Mouse (Mus musculus) layer of hippocampus, postnatal 25 days (tissue): ENCODE measurements around the gene Tent5b. TPM values are rescaled to one million over a fixed set of nuclear protein-coding genes. Genes with fewer than 3 reads are reported as not detected.

ENCODE experiments used
- total RNA-seq, 2 experiments: library from RNA; stranded (reverse); gene quantifications; 2 replicates each; pipeline ENCODE4 v1.2.3; 2021

Gene Tent5b
- total RNA-seq, 2 experiments from 2014 or later, result not detected

Other genes with a start within 250 kb of the Tent5b start
- gene Map3k6, start 239.3 kb upstream of the Tent5b start, total RNA-seq, result 1 to 10 TPM; 3.0 to 6.0 TPM
- gene Sytl1, start 217.0 kb upstream of the Tent5b start, total RNA-seq, result under 1 TPM; 0.37 to 0.54 TPM
- 10 to 100 TPM; 85.7 to 92.6 TPM for gene Tmem222, start 202.3 kb upstream of the Tent5b start, total RNA-seq
- 10 to 100 TPM; 84.4 to 85.8 TPM for gene Wdtc1, start 126.7 kb upstream of the Tent5b start, total RNA-seq
- 10 to 100 TPM; 59.6 to 62.8 TPM for gene Slc9a1, start 110.4 kb upstream of the Tent5b start, total RNA-seq
- gene Trnp1, start 18.4 kb downstream of the Tent5b start, total RNA-seq, result 100 to 1,000 TPM; 183 to 201 TPM
- not detected for gene Kdf1, start 38.8 kb downstream of the Tent5b start, total RNA-seq
- 100 to 1,000 TPM; 117 TPM for gene Nudc, start 65.9 kb downstream of the Tent5b start, total RNA-seq
- not detected for gene Nr0b2, start 73.2 kb downstream of the Tent5b start, total RNA-seq
- gene Gpatch3, start 94.6 kb downstream of the Tent5b start, total RNA-seq, result 1 to 10 TPM; 8.2 to 9.5 TPM
- gene Gpn2, start 104.2 kb downstream of the Tent5b start, total RNA-seq, result 10 to 100 TPM; 10.0 to 10.2 TPM
- 1 to 10 TPM; 1.5 to 1.9 TPM for gene Sfn, start 122.0 kb downstream of the Tent5b start, total RNA-seq
- gene Zdhhc18, start 170.0 kb downstream of the Tent5b start, total RNA-seq, result 10 to 100 TPM; 33.6 to 39.8 TPM
- gene Pigv, start 192.5 kb downstream of the Tent5b start, total RNA-seq, result 1 to 10 TPM; 7.9 to 9.6 TPM